Mouse (Mus musculus) heart, embryonic 10.5 days (tissue): ENCODE data around the gene Dnajc7. TPM values are rescaled to one million over a fixed set of nuclear protein-coding genes. Genes with fewer than 3 reads are reported as not detected.
"Not testable (repeated sequence)": the region's sequence is repeated elsewhere in the genome, so short reads cannot be mapped to it uniquely, and the experiment has no call there.

ENCODE experiments used
- DNase-seq: peaks from one replicate; pipeline ENCODE4 v3.0.0-alpha.2; 2017; ENCODE audit warnings: low spot score
- H3K27ac ChIP-seq: fragments of 300-500 bp; sonication (generic); 2 replicates; pipeline ENCODE4 v1.5.1; 2016; ENCODE audit warnings: mild to moderate bottlenecking
- H3K27me3 ChIP-seq: fragments of 300-500 bp; sonication (generic); 2 replicates; pipeline ENCODE4 v1.6.1; 2016; ENCODE audit warnings: mild to moderate bottlenecking; ENCODE audit not compliant: poor library complexity, insufficient read depth, severe bottlenecking
- H3K36me3 ChIP-seq: fragments of 300-500 bp; sonication (generic); 2 replicates; pipeline ENCODE4 v1.6.1; 2016; ENCODE audit warnings: mild to moderate bottlenecking, moderate library complexity
- H3K4me1 ChIP-seq: fragments of 300-500 bp; sonication (generic); 2 replicates; pipeline ENCODE4 v1.6.1; 2016; ENCODE audit warnings: mild to moderate bottlenecking
- H3K4me3 ChIP-seq: fragments of 300-500 bp; sonication (generic); 2 replicates; pipeline ENCODE4 v1.5.1; 2016; ENCODE audit warnings: mild to moderate bottlenecking, moderate library complexity
- H3K9me3 ChIP-seq: fragments of 300-500 bp; sonication (generic); 2 replicates; pipeline ENCODE4 v1.6.1; 2016; ENCODE audit warnings: mild to moderate bottlenecking, moderate library complexity
- WGBS: fragments of 180-500 bp; shearing (Covaris S2); methylation state at CpG from one replicate; pipeline ENCODE4 v1.1.7; 2016; 5-methylcytosine and 5-hydroxymethylcytosine counted together
- polyA plus RNA-seq: library from polyadenylated mRNA; unstranded; fragments of >200 nt; fragmentation: Nextera tagmentation; extraction: Ambion mirVana; gene quantifications from 2 replicates; pipeline ENCODE4 v1.2.1, GENCODE M21; 2016

Gene Dnajc7
- polyA plus RNA-seq, 1 experiment from 2014 or later = 211 TPM

DNA sequence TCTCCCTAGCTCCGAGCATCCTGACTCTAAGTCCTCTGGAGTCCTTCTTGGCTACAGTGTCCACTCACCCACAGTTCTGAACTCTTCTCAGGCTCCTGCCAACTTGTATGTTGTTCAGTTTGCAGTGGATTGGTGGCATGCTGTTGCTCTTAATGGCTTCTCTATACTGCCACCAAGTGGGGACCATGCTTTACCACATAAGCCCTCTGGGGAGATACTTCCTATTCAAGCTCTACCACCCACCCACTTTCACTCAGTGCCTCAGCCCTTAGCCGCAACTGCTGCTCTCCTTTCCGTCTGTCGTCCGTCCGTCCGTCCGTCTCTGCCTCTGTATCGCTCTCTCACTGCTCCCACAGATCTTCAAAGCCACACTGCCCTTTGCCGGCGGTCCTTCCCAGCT lies 64.4 kb downstream of the Dnajc7 start:
- H3K27ac ChIP-seq = no peak overlapping the region
- WGBS = 12% methylated on average over 11 of the region's 11 CpGs
- DNase-seq = peak; percentile 82
- peak overlapping the region; percentile 36 for H3K4me3 ChIP-seq
- peaks cover 15% of the 10 kb centered on the region for H3K4me1 ChIP-seq
- H3K27me3 ChIP-seq = peaks cover 4% of the 10 kb centered on the region; the same call in 1 of the 2 replicates
- no peaks in the 10 kb centered on the region for H3K9me3 ChIP-seq
- H3K36me3 ChIP-seq = no peaks in the 10 kb centered on the region

DNA sequence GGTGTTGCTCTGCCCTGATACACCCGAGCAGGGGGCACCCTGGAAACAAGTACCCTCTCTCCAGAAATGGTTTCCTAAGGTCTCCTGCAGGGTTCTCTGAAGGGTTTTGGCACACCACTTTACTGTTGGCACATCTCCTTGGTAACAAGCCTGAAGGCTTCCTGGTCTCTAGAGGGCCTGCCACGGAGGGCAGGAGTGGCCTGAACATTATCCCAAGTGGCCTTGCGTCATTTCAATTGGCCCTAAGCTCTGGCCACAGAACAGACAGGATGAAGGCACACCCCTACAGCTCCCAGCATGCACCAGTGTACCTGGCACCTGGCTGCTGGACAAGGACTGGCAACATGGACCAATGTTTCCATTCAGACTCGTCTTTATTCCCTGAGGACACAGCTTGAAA lies 67.1 kb downstream of the Dnajc7 start:
- no peak overlapping the region for H3K4me3 ChIP-seq
- H3K4me1 ChIP-seq = peaks cover 10% of the 10 kb centered on the region; the same call in 1 of the 2 replicates
- 77% methylated on average over 4 of the region's 4 CpGs for WGBS
- H3K27me3 ChIP-seq = peaks cover 4% of the 10 kb centered on the region; the same call in 1 of the 2 replicates
- no peak for DNase-seq
- no peaks in the 10 kb centered on the region for H3K36me3 ChIP-seq
- no peaks in the 10 kb centered on the region for H3K9me3 ChIP-seq
- no peak overlapping the region for H3K27ac ChIP-seq

GRCm38 (mm10) chr11:100550101-100550500 lies 69.9 kb downstream of the Dnajc7 start:
- Histone ChIP-seq H3K4me3 (no peak overlapping the region), H3K27me3 (peaks cover 4% of the 10 kb centered on the region; the same call in 1 of the 2 replicates), H3K36me3 (no peaks in the 10 kb centered on the region), H3K4me1 (peaks cover 16% of the 10 kb centered on the region), H3K27ac (no peak overlapping the region), H3K9me3 (no peaks in the 10 kb centered on the region)
- no peak for DNase-seq
- 61% methylated on average over 6 of the region's 6 CpGs for WGBS

- Histone ChIP-seq H3K36me3 (no peaks in the 10 kb centered on the region), H3K4me3 (no peak overlapping the region), H3K27ac (no peak overlapping the region), H3K4me1 (peaks cover 20% of the 10 kb centered on the region), H3K27me3 (peaks cover 4% of the 10 kb centered on the region; the same call in 1 of the 2 replicates), H3K9me3 (no peaks in the 10 kb centered on the region)
- no peak for DNase-seq
- 71% methylated on average over 8 of the region's 8 CpGs for WGBS
These were observed 70.5 kb downstream of the Dnajc7 start for GRCm38 (mm10) chr11:100549466-100549865.

DNA sequence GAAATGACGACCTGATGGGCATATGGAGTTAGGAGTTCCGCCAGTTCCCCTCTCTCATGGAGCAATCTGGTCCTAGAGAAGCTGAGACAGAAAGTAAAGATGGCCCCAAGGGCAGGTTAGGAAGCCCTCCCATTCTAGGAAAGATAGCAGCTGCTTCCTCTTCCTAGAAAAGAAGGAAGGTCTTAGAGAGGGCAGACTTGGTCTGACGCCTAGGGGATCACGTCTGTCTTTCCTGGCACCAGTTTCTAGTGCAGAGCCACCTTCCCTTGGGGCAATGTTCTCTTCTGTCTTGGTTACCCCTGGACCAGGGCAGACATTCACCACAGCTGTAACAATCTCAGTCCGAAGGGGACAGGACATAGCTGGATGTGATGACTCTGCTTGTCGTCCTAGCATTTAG lies 71.8 kb downstream of the Dnajc7 start:
- 75% methylated on average over 6 of the region's 6 CpGs for WGBS
- Histone ChIP-seq H3K9me3 (no peaks in the 10 kb centered on the region), H3K27me3 (peaks cover 4% of the 10 kb centered on the region; the same call in 1 of the 2 replicates), H3K4me3 (no peak overlapping the region), H3K27ac (no peak overlapping the region), H3K4me1 (peaks cover 20% of the 10 kb centered on the region), H3K36me3 (no peaks in the 10 kb centered on the region)
- no peak for DNase-seq

DNA sequence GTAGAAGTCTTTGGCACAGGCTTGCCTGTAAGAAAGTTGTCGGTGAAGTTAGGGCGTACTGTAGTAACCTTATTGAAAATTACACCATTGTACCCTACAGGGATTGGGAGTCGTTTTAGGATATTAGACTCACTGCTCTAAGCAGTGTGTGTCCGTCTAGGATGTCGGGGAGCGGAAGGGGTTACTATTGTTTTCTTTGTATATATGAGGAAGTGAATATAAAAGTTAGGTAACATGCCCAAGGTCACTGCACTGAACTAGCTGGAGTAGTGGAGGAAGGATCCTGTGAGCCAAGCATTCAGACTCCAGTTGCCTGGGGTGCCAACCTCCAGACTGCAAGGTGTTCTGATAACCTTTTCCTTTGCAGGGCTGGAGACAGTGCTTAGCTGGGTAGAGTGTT lies 73.0 kb downstream of the Dnajc7 start:
- no peaks in the 10 kb centered on the region for H3K36me3 ChIP-seq
- DNase-seq = no peak
- no peak overlapping the region for H3K4me3 ChIP-seq
- no peak overlapping the region for H3K27ac ChIP-seq
- H3K9me3 ChIP-seq = no peaks in the 10 kb centered on the region
- peaks cover 22% of the 10 kb centered on the region for H3K4me1 ChIP-seq
- WGBS = 86% methylated on average over 6 of the region's 6 CpGs
- peaks cover 4% of the 10 kb centered on the region; the same call in 1 of the 2 replicates for H3K27me3 ChIP-seq

DNA sequence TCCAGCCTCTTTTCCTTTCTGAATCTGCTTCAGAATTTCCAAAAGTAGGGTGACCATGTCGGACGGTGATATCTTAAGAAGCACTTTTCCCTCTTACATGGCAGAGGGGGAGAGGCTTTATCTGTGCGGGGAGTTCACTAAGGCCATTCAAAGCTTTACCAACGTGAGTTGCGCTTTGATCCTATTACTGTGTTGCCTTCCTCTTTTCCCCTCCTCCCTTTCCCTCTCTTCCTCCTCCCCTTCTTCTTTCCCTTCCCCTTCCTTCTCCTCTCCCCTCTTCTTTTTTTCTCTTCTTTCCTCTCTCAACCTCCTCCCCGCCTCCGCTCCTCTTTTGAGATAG lies 74.3 kb downstream of the Dnajc7 start:
- H3K4me1 ChIP-seq = peaks cover 29% of the 10 kb centered on the region
- no peaks in the 10 kb centered on the region for H3K36me3 ChIP-seq
- peak overlapping the region; percentile 88 for H3K27ac ChIP-seq
- H3K4me3 ChIP-seq = peak overlapping the region; percentile 62
- DNase-seq = no peak
- WGBS = 25% methylated on average over 7 of the region's 7 CpGs
- no peaks in the 10 kb centered on the region for H3K9me3 ChIP-seq
- H3K27me3 ChIP-seq = peaks cover 2% of the 10 kb centered on the region; the same call in 1 of the 2 replicates

GRCm38 (mm10) chr11:100544832-100545745 lies 74.9 kb downstream of the Dnajc7 start, which contains the start of gene Ttc25:
Gene Ttc25, plus strand, starts transcription at chr11:100545607.
- no peaks in the 10 kb centered on the region for H3K36me3 ChIP-seq
- H3K9me3 ChIP-seq = no peaks in the 10 kb centered on the region
- H3K27me3 ChIP-seq = no peaks in the 10 kb centered on the region
- H3K4me1 ChIP-seq = peaks cover 30% of the 10 kb centered on the region
- 6% methylated on average over 28 of the region's 28 CpGs for WGBS
- peak within 1 kb of the TSS; percentile 88 for H3K27ac ChIP-seq
- peak; percentile 98 for DNase-seq
- peak within 1 kb of the TSS; percentile 62 for H3K4me3 ChIP-seq

DNA sequence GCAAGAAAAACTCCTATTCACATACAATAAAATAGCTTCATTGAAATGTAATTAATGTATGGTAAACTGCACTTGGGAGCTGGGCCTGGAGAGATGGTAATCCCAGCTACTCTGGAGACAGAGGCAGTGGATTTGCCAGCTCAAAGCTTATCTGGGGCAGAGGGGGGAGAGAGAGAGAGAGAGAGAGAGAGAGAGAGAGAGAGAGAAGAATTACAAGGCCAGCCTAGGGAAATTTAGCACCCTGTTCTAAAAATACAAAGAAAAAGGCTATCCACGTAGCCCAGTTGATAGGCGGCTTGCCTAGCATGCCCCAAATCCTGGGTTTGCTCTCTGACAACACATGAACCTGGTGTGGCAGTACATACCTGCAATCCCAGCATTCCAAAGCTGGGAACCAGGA lies 78.4 kb downstream of the Dnajc7 start:
- Histone ChIP-seq H3K9me3 (no peaks in the 10 kb centered on the region), H3K27me3 (no peaks in the 10 kb centered on the region), H3K4me3 (no peak overlapping the region), H3K4me1 (peaks cover 30% of the 10 kb centered on the region), H3K27ac (peak overlapping the region; percentile 3; the same call in 1 of the 2 replicates), H3K36me3 (no peaks in the 10 kb centered on the region)
- no peak for DNase-seq
- WGBS = 67% methylated on average over 2 of the region's 2 CpGs

DNA sequence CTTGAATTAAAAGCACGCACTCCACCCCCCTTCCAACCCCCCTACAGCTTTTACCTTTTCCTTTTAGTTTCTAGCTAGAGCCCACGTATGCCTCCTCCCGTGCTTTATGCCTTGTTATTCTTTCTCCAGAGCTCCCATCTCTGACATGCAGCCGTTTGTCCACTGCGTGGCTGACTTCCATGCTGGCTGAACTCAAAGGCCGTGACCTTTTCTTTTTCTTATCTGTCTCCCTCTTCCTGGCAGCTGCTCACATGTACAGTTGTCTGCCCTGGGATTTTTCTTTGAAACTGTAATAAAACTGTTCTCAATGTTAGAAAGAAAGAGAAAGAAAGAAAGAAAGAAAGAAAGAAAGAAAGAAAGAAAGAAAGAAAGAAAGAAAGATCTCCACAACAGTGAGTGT lies 79.0 kb downstream of the Dnajc7 start:
- Histone ChIP-seq H3K4me3 (no peak overlapping the region), H3K36me3 (no peaks in the 10 kb centered on the region), H3K4me1 (peaks cover 25% of the 10 kb centered on the region), H3K27me3 (no peaks in the 10 kb centered on the region), H3K27ac (no peak overlapping the region), H3K9me3 (no peaks in the 10 kb centered on the region)
- DNase-seq = no peak
- WGBS = 24% methylated on average over 6 of the region's 6 CpGs

- H3K4me1 ChIP-seq = peaks cover 13% of the 10 kb centered on the region
- no peaks in the 10 kb centered on the region for H3K27me3 ChIP-seq
- DNase-seq = no peak
- no peak overlapping the region for H3K4me3 ChIP-seq
- H3K27ac ChIP-seq = no peak overlapping the region
- H3K36me3 ChIP-seq = no peaks in the 10 kb centered on the region
- H3K9me3 ChIP-seq = no peaks in the 10 kb centered on the region
These were observed 83.5 kb downstream of the Dnajc7 start for GRCm38 (mm10) chr11:100536466-100536865.

DNA sequence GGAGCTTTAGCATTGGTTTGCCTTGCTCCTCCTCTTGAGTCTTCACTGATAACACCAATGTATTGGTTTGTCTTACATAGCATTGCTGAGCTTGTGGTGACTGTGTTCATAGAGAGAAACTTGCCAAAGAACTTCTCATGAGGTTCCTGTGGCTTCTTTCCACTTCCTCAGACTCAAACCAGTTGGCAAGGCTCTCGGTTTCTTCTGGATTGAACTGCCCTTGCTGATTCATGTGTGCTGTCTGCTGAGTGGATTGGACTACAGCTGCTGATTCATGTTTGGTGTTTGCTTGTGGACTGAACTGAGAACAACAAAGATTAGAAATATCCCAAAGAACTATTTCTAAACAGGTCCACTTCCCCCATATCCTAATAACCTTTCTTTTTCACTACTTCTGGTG lies 84.0 kb downstream of the Dnajc7 start:
- Histone ChIP-seq H3K27ac (no peak overlapping the region), H3K9me3 (no peaks in the 10 kb centered on the region), H3K4me1 (peaks cover 8% of the 10 kb centered on the region), H3K27me3 (no peaks in the 10 kb centered on the region), H3K4me3 (no peak overlapping the region), H3K36me3 (no peaks in the 10 kb centered on the region)
- DNase-seq = no peak
- 77% methylated on average over 1 of the region's 1 CpGs for WGBS

- H3K9me3 ChIP-seq, H3K27ac ChIP-seq, H3K27me3 ChIP-seq, H3K4me1 ChIP-seq, H3K4me3 ChIP-seq, DNase-seq, H3K36me3 ChIP-seq: not testable (repeated sequence)
- 81% methylated on average over 6 of the region's 6 CpGs for WGBS
These were observed 85.1 kb downstream of the Dnajc7 start for GRCm38 (mm10) chr11:100534821-100535220.
